Mouse (Mus musculus) ovary, adult 2 months (tissue): ENCODE data around the gene Gm11032. TPM values are rescaled to one million over a fixed set of nuclear protein-coding genes. Genes with fewer than 3 reads are reported as not detected.

Experiments
- polyA plus RNA-seq: library from polyadenylated mRNA; depleted of rRNA; stranded (reverse); fragments of >200 nt; gene quantifications from 2 replicates; pipeline ENCODE4 v1.2.3, GENCODE M21; 2012; rRNA removed

Gene Gm11032
- polyA plus RNA-seq: not detected in 2 replicates

GRCm38 (mm10) chr11:4620017-4620485 lies at the start of gene Gm11032:
TSS of gene Gm11032 (plus strand) at chr11:4620067.

GRCm38 (mm10) chr11:4594608-4595500 lies 25.0 kb upstream of the Gm11032 start, which contains the start of gene Mtmr3:
TSS of gene Mtmr3 (minus strand) at chr11:4594863.

GRCm38 (mm10) chr11:4637534-4638234 lies 17.8 kb downstream of the Gm11032 start, which contains the start of gene Ascc2:
TSS of gene Ascc2 (plus strand) at chr11:4637747.

Other genes starting within 250 kb of the Gm11032 start
- not detected in 2 replicates for gene Hormad2, start 179.0 kb upstream of the Gm11032 start, polyA plus RNA-seq
- gene Mtmr3, start 25.2 kb upstream of the Gm11032 start, polyA plus RNA-seq: 33.3 and 36.6 TPM in 2 replicates
- 14.0 and 17.8 TPM in 2 replicates for gene Ascc2, start 17.7 kb downstream of the Gm11032 start, polyA plus RNA-seq
- gene Uqcr10, start 84.3 kb downstream of the Gm11032 start, polyA plus RNA-seq: 444 and 446 TPM in 2 replicates
- gene Zmat5, start 84.6 kb downstream of the Gm11032 start, polyA plus RNA-seq: 60.1 and 64.9 TPM in 2 replicates
- gene Cabp7, start 126.7 kb downstream of the Gm11032 start, polyA plus RNA-seq: 0.07 and 0.08 TPM in 2 replicates
- gene Nf2, start 229.5 kb downstream of the Gm11032 start, polyA plus RNA-seq: 55.2 and 55.3 TPM in 2 replicates